Mouse (Mus musculus) layer of hippocampus, adult 11-12 months (tissue): ENCODE data around the gene Nhlrc2.

ENCODE experiments used
- DNase-seq: peaks from one replicate; pipeline ENCODE4 v3.0.0; 2022; ENCODE audit warnings: low spot score

Gene Nhlrc2

GRCm38 (mm10) chr19:56627881-56628472 is 79.9 kb downstream of the Nhlrc2 start:
- DNase-seq, result no peak

DNA sequence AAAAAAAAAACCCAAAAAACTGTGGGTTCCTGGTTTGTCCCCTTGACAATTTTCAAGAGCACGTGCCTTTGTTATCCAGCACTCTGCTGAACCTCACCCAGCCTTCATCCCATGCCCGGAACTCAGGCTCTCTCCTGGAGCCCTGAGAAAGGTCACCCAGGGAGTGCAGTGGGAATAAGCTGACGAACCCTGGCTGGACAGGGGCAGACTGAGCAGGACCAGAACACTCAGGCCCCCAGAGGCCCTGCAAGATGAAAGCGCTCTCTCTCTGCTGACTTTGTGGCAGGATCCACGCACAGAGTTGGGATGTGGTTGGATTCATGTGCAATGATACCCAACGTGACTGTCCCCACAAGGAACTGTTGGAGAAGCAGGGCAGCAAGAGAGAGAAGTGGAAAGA is 81.6 kb downstream of the Nhlrc2 start:
- DNase-seq, result no peak

DNA sequence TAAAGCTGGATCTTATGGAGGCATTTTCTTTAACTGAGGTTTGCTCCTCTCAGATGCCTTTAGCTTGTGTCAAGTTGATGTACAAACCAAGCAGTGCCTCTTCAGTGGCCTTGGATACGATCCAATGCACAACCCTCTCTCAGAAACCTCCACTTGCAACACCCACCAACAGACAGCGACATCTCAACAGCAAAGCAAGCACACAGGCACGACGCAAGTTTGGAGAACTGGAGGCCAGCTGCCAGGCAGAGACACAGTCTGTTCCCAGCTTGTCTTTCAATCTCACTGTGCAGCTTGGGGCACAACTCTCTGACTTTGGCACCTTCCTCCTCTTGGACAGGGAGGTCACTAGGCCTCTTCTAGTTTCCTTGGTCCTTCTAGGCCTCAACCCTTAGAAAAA is 83.0 kb downstream of the Nhlrc2 start:
- no peak for DNase-seq

GRCm38 (mm10) chr19:56631451-56631901 is 83.4 kb downstream of the Nhlrc2 start:
- DNase-seq, result no peak

- peak; percentile 40 for DNase-seq
These were observed 89.1 kb downstream of the Nhlrc2 start for GRCm38 (mm10) chr19:56637035-56637683.

GRCm38 (mm10) chr19:56637684-56638049 is 89.6 kb downstream of the Nhlrc2 start:
- no peak for DNase-seq

GRCm38 (mm10) chr19:56647451-56648120 is 99.5 kb downstream of the Nhlrc2 start:
- peak; percentile 26 for DNase-seq

- no peak for DNase-seq
These were observed 103.2 kb downstream of the Nhlrc2 start for GRCm38 (mm10) chr19:56651262-56651661.

GRCm38 (mm10) chr19:56652034-56652962 is 104.2 kb downstream of the Nhlrc2 start:
- DNase-seq, result no peak
